Mouse (Mus musculus): ENCODE data around the gene Ttc7b.

The Ttc7b gene

GRCm38 (mm10) chr12:100331806-100332205 is 188.8 kb downstream of the Ttc7b start:
- no peak for DNase-seq (ENCODE audit: low spot score in 2 of 2)

- no peak for DNase-seq (ENCODE audit: low spot score in 2 of 2)
Observed at GRCm38 (mm10) chr12:100330234-100330633, 190.4 kb downstream of the Ttc7b start.

GRCm38 (mm10) chr12:100328998-100329397 is 191.6 kb downstream of the Ttc7b start:
- no peak for DNase-seq (ENCODE audit: low spot score in 2 of 2)

- no peak for DNase-seq (ENCODE audit: low spot score in 2 of 2)
Observed at GRCm38 (mm10) chr12:100328557-100328956, 192.1 kb downstream of the Ttc7b start.

GRCm38 (mm10) chr12:100326732-100327131 is 193.9 kb downstream of the Ttc7b start:
- no peak for DNase-seq (ENCODE audit: low spot score in 2 of 2)

GRCm38 (mm10) chr12:100325618-100326017 is 195.0 kb downstream of the Ttc7b start:
- DNase-seq (ENCODE audit: low spot score in 2 of 2): no peak

- DNase-seq (ENCODE audit: low spot score in 2 of 2): no peak
Observed at GRCm38 (mm10) chr12:100325212-100325611, 195.4 kb downstream of the Ttc7b start.

GRCm38 (mm10) chr12:100323641-100324040 is 197.0 kb downstream of the Ttc7b start:
- DNase-seq (ENCODE audit: low spot score in 2 of 2): no peak

GRCm38 (mm10) chr12:100322225-100322624 is 198.4 kb downstream of the Ttc7b start:
- no peak for DNase-seq (ENCODE audit: low spot score in 2 of 2)

- DNase-seq (ENCODE audit: low spot score in 2 of 2): no peak
Observed at GRCm38 (mm10) chr12:100321545-100321944, 199.1 kb downstream of the Ttc7b start.

GRCm38 (mm10) chr12:100319746-100320145 is 200.9 kb downstream of the Ttc7b start:
- DNase-seq (ENCODE audit: low spot score in 2 of 2): no peak

- no peak for DNase-seq (ENCODE audit: low spot score in 2 of 2)
Observed at GRCm38 (mm10) chr12:100317936-100318335, 202.7 kb downstream of the Ttc7b start.

GRCm38 (mm10) chr12:100316094-100316493 is 204.5 kb downstream of the Ttc7b start:
- no peak for DNase-seq (ENCODE audit: low spot score in 2 of 2)

- DNase-seq (ENCODE audit: low spot score in 2 of 2): no peak
Observed at GRCm38 (mm10) chr12:100315119-100315885, 205.3 kb downstream of the Ttc7b start.

GRCm38 (mm10) chr12:100313785-100314375 is 206.7 kb downstream of the Ttc7b start:
- DNase-seq (ENCODE audit: low spot score in 2 of 2): peak in 1 of 2 experiments; percentile 76

GRCm38 (mm10) chr12:100313209-100313608 is 207.4 kb downstream of the Ttc7b start:
- DNase-seq (ENCODE audit: low spot score in 2 of 2): no peak

- DNase-seq (ENCODE audit: low spot score in 2 of 2): no peak
Observed at GRCm38 (mm10) chr12:100310471-100311392, 209.9 kb downstream of the Ttc7b start.

- DNase-seq (ENCODE audit: low spot score in 2 of 2): no peak
Observed at GRCm38 (mm10) chr12:100309201-100309600, 211.4 kb downstream of the Ttc7b start.

- DNase-seq (ENCODE audit: low spot score in 2 of 2): no peak
Observed at GRCm38 (mm10) chr12:100307501-100308260, 212.9 kb downstream of the Ttc7b start.

GRCm38 (mm10) chr12:100306336-100306735 is 214.3 kb downstream of the Ttc7b start:
- no peak for DNase-seq (ENCODE audit: low spot score in 2 of 2)

GRCm38 (mm10) chr12:100305051-100305673 is 215.5 kb downstream of the Ttc7b start:
- no peak for DNase-seq (ENCODE audit: low spot score in 2 of 2)
